Mouse (Mus musculus) heart, embryonic 10.5 days (tissue): ENCODE results near the gene Necab2. TPM values are rescaled to one million over a fixed set of nuclear protein-coding genes. Genes with fewer than 3 reads are reported as not detected.
A peak's percentile ranks its signal among the peaks of the same experiment; 100 is the strongest.

Experiments
- DNase-seq: peaks from one replicate; pipeline ENCODE4 v3.0.0-alpha.2; 2017; ENCODE audit warnings: low spot score
- H3K27ac ChIP-seq: fragments of 300-500 bp; sonication (generic); 2 replicates; pipeline ENCODE4 v1.5.1; 2016; ENCODE audit warnings: mild to moderate bottlenecking
- H3K27me3 ChIP-seq: fragments of 300-500 bp; sonication (generic); 2 replicates; pipeline ENCODE4 v1.6.1; 2016; ENCODE audit warnings: mild to moderate bottlenecking; ENCODE audit not compliant: poor library complexity, insufficient read depth, severe bottlenecking
- H3K36me3 ChIP-seq: fragments of 300-500 bp; sonication (generic); 2 replicates; pipeline ENCODE4 v1.6.1; 2016; ENCODE audit warnings: mild to moderate bottlenecking, moderate library complexity
- H3K4me1 ChIP-seq: fragments of 300-500 bp; sonication (generic); 2 replicates; pipeline ENCODE4 v1.6.1; 2016; ENCODE audit warnings: mild to moderate bottlenecking
- H3K4me3 ChIP-seq: fragments of 300-500 bp; sonication (generic); 2 replicates; pipeline ENCODE4 v1.5.1; 2016; ENCODE audit warnings: mild to moderate bottlenecking, moderate library complexity
- H3K9me3 ChIP-seq: fragments of 300-500 bp; sonication (generic); 2 replicates; pipeline ENCODE4 v1.6.1; 2016; ENCODE audit warnings: mild to moderate bottlenecking, moderate library complexity
- WGBS: fragments of 180-500 bp; shearing (Covaris S2); methylation state at CpG from one replicate; pipeline ENCODE4 v1.1.7; 2016; 5-methylcytosine and 5-hydroxymethylcytosine counted together
- polyA plus RNA-seq: library from polyadenylated mRNA; unstranded; fragments of >200 nt; fragmentation: Nextera tagmentation; extraction: Ambion mirVana; gene quantifications from 2 replicates; pipeline ENCODE4 v1.2.1, GENCODE M21; 2016

Gene Necab2
- polyA plus RNA-seq, 1 experiment from 2014 or later: 3.4 TPM

DNA sequence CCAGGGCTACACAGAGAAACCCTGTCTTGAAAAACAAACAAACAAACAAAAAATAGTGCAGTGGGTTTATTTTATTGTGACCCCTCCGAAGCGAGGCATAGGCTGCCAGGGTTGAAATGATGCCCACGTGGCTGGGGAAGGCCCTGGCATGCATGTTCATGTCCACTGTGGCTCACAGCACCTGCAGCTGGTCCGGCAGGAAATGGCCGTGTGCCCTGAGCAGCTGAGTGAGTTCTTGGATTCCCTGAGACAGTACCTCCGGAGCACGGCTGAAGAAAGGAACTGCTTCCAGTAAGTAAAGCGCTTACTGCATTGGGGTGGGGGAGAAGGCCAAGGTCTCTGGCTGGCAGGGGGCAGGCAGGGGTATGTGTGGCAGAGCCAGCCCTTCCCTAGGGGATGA is 21.6 kb downstream of the Necab2 start:
- peaks cover 64% of the 10 kb centered on the region for H3K27me3 ChIP-seq
- H3K36me3 ChIP-seq: no peaks in the 10 kb centered on the region
- H3K4me1 ChIP-seq: peaks cover 36% of the 10 kb centered on the region
- H3K27ac ChIP-seq: no peak overlapping the region
- H3K4me3 ChIP-seq: no peak overlapping the region
- no peak for DNase-seq
- H3K9me3 ChIP-seq: no peaks in the 10 kb centered on the region
- 88% methylated on average over 8 of the region's 8 CpGs for WGBS

DNA sequence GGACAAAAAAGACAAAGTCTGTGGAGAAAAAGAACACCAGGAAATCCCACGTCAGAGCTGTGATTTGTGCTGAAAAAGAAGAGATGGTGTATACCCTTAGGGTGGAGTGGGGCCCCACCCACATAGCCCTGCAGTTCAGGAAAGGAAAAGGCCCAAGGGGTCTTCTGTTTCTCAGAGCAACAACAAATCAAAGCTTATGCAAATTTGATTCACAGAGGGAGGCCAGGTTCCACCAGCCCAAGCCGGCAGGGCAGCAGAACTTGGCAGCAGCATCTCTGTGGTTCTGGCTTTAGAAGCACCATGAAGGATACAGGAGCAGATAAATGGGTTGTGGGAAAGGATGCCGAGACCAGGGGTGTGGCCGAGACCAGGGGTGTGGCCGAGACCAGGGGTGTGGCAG is 32.2 kb downstream of the Necab2 start:
- no peak overlapping the region for H3K4me3 ChIP-seq
- H3K27ac ChIP-seq: no peak overlapping the region
- H3K9me3 ChIP-seq: no peaks in the 10 kb centered on the region
- peaks cover 17% of the 10 kb centered on the region for H3K4me1 ChIP-seq
- no peaks in the 10 kb centered on the region for H3K36me3 ChIP-seq
- H3K27me3 ChIP-seq: peaks cover 18% of the 10 kb centered on the region
- WGBS: 33% methylated on average over 5 of the region's 5 CpGs
- no peak for DNase-seq

DNA sequence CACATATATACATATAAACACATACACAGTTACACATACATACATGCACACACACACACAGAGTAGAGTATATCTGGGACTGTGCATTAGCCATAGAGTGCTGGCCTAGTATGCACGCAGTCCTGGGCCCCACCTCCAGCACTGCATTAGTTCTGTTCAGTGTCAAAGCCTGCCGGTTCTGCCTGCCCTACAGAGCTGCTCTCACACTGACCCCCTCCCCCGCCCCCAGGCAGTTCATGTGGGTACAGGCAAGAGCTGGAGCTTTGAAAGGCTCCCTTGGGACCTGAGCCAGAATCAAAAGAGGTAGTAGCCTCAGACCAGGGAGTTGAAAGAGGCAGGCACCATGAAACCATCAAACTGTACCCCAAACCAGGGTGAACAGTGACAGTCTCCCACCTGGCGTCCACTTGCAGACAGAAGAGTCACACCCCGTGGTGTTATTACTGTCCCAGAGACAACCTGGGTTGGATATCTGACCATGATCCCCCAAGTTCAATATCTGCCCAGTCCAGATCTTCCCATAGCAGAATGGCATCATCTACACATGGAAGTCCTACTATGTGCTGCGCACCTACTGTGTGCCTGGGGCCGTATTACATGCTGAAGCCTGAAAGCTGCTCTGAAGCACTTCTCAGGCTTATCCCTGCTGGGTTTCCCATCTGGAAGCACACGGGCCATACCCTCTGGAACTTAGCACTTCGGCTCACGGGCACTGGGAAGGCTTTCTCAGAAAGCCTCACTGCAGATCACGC is 37.8 kb downstream of the Necab2 start:
- H3K4me3 ChIP-seq: no peak overlapping the region
- no peak for DNase-seq
- 78% methylated on average over 11 of the region's 11 CpGs for WGBS

DNA sequence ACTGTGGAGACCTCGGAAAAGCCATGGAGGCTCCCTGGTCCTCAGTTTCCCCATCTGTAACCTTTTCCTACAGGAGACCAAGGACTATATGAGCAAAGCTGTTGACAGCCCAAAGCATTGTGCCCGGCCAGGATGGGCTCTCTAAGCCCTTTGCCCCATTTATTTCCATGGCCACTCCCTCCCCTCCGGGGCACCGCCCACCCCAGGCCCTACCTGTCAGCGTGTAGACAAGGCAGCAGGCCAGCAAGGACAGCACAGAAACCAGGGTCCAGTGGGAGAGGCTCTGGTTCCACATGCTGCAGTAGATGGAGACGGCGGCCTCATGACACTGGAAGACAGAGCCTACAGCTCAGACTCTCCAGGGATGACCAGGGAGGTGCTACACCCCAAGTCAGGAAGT is 40.6 kb downstream of the Necab2 start:
- H3K36me3 ChIP-seq: no peaks in the 10 kb centered on the region
- H3K4me1 ChIP-seq: peaks cover 34% of the 10 kb centered on the region
- H3K27me3 ChIP-seq: peaks cover 8% of the 10 kb centered on the region
- no peaks in the 10 kb centered on the region for H3K9me3 ChIP-seq
- no peak overlapping the region for H3K27ac ChIP-seq
- no peak for DNase-seq
- no peak overlapping the region for H3K4me3 ChIP-seq
- 69% methylated on average over 7 of the region's 7 CpGs for WGBS

More for the DNA sequence above, 37.8 kb downstream of the Necab2 start:
- Histone ChIP-seq H3K27me3 (peaks cover 13% of the 10 kb centered on the region), H3K27ac (no peak overlapping the region), H3K36me3 (no peaks in the 10 kb centered on the region), H3K9me3 (no peaks in the 10 kb centered on the region), H3K4me1 (peaks cover 14% of the 10 kb centered on the region; the same call in 1 of the 2 replicates)

DNA sequence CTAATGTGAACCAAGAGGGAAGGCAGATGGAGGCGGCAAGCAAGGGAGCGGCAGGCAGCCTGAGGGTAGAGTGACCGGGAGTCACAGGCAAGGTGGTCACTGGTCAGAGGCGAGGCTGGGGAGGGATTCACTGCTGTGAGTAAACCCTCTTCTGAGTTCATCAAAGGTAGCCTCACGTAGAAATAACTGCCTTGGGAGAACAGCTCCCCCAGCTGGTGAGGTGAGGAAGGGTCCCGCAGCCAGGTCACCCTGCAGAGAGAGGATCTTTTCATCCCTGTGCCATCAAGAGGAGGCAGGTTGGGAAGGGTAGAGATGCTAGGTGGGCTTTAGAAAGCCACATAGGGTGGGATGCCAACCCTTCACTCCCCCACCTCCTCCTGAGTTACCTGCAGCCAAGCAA is 50.3 kb downstream of the Necab2 start:
- peaks cover 62% of the 10 kb centered on the region for H3K27me3 ChIP-seq
- H3K4me3 ChIP-seq: no peak overlapping the region
- no peaks in the 10 kb centered on the region for H3K9me3 ChIP-seq
- peaks cover 23% of the 10 kb centered on the region for H3K4me1 ChIP-seq
- no peak overlapping the region for H3K27ac ChIP-seq
- WGBS: 22% methylated on average over 6 of the region's 6 CpGs
- no peak for DNase-seq
- no peaks in the 10 kb centered on the region for H3K36me3 ChIP-seq

DNA sequence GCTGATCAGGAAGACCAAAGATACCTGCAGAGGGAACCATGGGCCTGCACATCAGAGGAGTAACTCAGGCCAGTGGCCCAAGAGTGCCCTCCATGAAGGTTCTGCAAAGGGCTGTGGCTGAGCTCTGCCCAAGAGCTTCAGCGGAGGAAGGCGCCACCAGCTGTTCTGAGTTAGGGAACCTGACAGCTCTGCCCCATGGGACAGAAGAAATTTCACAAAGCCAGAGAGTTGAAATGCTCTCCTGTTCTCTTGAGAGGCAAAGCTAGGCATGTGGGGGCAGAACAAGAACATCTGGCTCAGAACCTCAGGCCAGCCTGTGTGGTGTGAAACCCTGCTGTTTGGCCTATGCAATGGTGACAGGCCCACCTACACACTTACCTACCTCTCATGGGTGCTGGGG is 53.3 kb downstream of the Necab2 start:
- WGBS: 83% methylated on average over 2 of the region's 2 CpGs
- Histone ChIP-seq H3K27me3 (peaks cover 64% of the 10 kb centered on the region), H3K4me1 (peaks cover 42% of the 10 kb centered on the region), H3K27ac (no peak overlapping the region), H3K36me3 (no peaks in the 10 kb centered on the region), H3K4me3 (no peak overlapping the region), H3K9me3 (no peaks in the 10 kb centered on the region)
- DNase-seq: no peak

DNA sequence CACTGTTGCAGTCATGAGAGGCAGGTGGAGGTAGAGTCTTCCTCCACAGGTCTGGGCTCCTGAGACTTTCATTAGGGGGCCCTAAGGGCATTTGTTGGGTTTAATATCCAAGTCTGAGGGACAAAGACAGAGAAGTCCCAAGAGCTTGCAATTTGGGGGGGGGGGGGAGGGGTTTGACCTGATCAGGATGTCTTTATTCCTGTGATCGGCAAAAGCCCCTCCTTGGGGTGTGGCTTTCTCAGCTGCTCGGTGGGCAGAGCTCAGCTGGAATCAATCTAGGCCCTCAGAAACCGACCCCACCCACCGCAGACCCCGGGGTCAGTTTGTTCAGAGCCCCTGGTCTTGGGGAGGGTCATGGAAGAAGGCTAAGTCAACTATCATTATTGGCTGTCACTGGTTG is 55.1 kb downstream of the Necab2 start, which contains the start of gene Slc38a8:
Slc38a8 (minus strand) TSS at position 101 of the 400 bp plus-strand sequence.
- H3K27ac ChIP-seq: no peak within 1 kb of the TSS
- no peaks in the 10 kb centered on the region for H3K9me3 ChIP-seq
- H3K36me3 ChIP-seq: peaks cover 11% of the 10 kb centered on the region
- no peak for DNase-seq
- peaks cover 57% of the 10 kb centered on the region for H3K4me1 ChIP-seq
- peaks cover 58% of the 10 kb centered on the region for H3K27me3 ChIP-seq
- no peak within 1 kb of the TSS for H3K4me3 ChIP-seq
- 38% methylated on average over 5 of the region's 5 CpGs for WGBS

DNA sequence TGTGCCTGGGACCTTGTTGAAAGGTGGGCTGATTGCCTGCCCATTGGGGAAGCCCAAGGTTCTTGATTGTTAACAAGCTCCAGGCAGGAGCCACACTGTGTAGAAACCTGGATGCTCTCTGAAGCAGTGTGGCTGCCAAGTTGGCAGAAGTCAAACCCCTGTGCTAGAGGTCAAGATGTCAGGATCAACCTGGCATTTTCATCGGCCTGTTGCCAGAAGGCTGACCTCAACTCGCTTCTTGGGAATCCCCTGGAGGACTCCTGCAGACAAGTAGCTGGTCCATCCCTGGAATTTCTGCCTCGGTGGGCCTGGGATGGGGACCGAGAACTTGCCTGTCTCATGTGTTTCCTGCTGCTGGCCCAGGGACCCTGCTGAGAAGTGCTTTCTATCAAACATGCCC is 55.6 kb downstream of the Necab2 start:
- Histone ChIP-seq H3K27me3 (peaks cover 54% of the 10 kb centered on the region), H3K4me1 (peaks cover 57% of the 10 kb centered on the region), H3K27ac (no peak overlapping the region), H3K9me3 (no peaks in the 10 kb centered on the region), H3K36me3 (peaks cover 14% of the 10 kb centered on the region), H3K4me3 (no peak overlapping the region)
- WGBS: 36% methylated on average over 4 of the region's 4 CpGs
- DNase-seq: no peak

DNA sequence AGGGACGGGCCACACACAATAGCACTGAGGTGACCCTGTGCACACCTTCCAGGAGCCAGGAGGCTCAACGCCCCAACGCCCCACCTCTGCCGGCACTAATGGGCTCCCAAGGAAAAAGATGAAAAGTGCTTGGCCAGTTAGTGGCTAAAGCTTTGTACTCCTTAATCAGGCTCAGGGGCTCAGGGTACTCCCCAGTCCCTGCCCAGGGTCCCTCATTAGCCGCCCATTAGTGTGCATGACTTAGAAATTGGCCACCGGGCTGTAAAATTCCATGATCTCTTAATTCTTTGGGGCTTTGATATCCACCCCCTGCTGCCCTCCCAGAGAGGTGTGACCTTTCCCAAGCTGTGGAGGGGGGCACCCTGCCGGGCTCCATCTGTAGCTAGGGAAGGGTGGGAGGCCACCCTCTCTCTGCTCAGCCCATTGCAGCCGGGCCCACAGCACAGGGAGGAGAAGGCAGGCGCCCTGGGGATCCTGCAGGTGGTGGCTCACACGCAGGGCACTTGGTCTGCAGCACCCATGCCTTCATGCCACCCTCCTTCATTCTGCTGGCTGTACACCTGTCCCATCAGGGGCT is 56.8 kb downstream of the Necab2 start:
- peaks cover 26% of the 10 kb centered on the region for H3K36me3 ChIP-seq
- H3K4me3 ChIP-seq: no peak overlapping the region
- peaks cover 49% of the 10 kb centered on the region for H3K27me3 ChIP-seq
- WGBS: 38% methylated on average over 10 of the region's 10 CpGs
- DNase-seq: no peak
- no peak overlapping the region for H3K27ac ChIP-seq
- H3K9me3 ChIP-seq: no peaks in the 10 kb centered on the region
- peaks cover 57% of the 10 kb centered on the region for H3K4me1 ChIP-seq

DNA sequence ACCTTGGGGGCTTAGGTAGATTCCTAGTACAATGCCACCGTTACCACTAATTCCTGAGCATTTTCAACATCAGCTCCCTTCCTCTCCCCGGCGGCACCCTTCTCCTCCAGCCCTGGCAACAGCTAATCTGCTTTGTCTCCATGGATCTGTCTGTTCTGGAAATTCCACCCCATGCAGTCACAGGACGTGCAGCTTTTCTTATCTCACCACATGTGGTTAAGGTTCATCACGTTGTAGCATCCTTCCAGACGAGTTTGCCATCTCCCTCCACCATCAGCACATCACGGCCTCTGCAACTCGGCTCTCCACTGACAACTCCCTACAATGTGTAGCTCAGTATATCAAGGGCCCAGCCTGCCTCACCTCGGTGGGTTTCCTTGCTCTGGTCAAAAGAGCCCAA is 59.0 kb downstream of the Necab2 start:
- Histone ChIP-seq H3K36me3 (peaks cover 48% of the 10 kb centered on the region), H3K4me3 (no peak overlapping the region), H3K27me3 (peaks cover 34% of the 10 kb centered on the region), H3K27ac (peak overlapping the region; percentile 29; the same call in 1 of the 2 replicates), H3K4me1 (peaks cover 52% of the 10 kb centered on the region), H3K9me3 (no peaks in the 10 kb centered on the region)
- 30% methylated on average over 9 of the region's 9 CpGs for WGBS
- no peak for DNase-seq

DNA sequence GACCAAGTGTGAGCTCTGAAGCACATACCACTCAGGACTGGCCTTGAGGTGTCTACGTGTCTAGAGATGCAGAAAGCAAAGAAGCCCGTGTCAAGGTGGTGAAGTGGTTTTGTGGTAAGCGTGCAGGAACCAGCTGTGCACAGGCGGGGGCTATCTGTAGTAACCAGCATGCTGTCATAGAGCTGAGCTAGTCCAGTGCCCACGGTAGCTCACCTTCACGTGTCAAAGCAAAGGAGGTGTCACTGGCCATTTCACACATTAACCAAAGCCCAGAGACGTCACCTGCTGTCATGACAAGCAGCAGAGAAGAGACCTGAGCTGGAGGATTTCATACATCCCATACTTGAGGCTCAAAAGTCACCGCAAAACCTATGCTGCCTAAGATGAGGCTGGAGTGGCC is 59.6 kb downstream of the Necab2 start:
- Histone ChIP-seq H3K4me1 (peaks cover 47% of the 10 kb centered on the region), H3K27me3 (peaks cover 28% of the 10 kb centered on the region), H3K4me3 (no peak overlapping the region), H3K27ac (no peak overlapping the region; the same call in 1 of the 2 replicates), H3K9me3 (no peaks in the 10 kb centered on the region), H3K36me3 (peaks cover 54% of the 10 kb centered on the region)
- 68% methylated on average over 8 of the region's 8 CpGs for WGBS
- no peak for DNase-seq

DNA sequence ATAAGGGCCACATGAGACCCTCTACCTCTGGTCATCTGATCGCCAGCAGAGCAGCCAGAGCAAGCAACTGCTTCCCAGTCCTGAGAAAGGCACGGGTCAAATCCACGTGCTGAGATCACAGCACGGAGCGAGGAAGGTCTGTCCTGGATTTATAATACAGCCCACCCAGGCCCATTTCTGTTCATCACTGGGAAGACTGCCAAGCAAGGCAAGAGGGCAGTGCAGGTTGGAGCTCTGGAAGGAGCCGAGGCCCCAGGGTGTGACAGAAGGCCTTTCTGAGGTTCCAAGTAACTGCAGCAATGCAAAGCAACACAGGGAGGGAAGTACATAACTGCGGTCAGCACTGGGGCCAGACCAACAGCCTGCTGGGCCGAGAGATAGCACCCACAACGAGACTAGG is 64.0 kb downstream of the Necab2 start:
- Histone ChIP-seq H3K27me3 (no peaks in the 10 kb centered on the region), H3K4me3 (no peak overlapping the region), H3K27ac (no peak overlapping the region), H3K36me3 (peaks cover 98% of the 10 kb centered on the region), H3K4me1 (peaks cover 12% of the 10 kb centered on the region), H3K9me3 (no peaks in the 10 kb centered on the region)
- DNase-seq: no peak
- 91% methylated on average over 9 of the region's 9 CpGs for WGBS

DNA sequence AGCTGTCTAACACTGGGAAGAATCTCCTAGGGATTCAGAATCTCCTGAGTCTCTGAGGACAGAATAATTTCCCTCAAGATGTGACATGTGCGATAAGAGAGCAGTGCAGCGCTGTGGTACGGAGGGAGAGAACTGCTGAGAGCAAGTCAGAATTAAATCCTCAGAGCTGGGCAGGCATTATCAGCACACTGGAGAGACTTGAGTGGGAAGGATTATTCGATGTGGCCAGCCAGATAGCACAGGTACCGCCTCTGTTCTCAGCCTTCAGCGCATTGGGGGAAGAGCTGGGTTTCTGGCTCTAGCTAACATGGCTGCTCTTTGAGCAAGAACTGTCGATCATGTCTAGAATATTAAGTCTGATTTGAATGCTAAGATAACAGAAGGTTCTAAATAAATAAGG is 65.2 kb downstream of the Necab2 start:
- H3K9me3 ChIP-seq: no peaks in the 10 kb centered on the region
- no peaks in the 10 kb centered on the region for H3K27me3 ChIP-seq
- H3K36me3 ChIP-seq: peaks cover 98% of the 10 kb centered on the region
- H3K4me3 ChIP-seq: no peak overlapping the region
- DNase-seq: no peak
- H3K27ac ChIP-seq: no peak overlapping the region
- 0 out of 2 replicates have a peak, but pooled peaks cover 4% of the 10 kb centered on the region for H3K4me1 ChIP-seq
- 75% methylated on average over 7 of the region's 7 CpGs for WGBS
